Mouse (Mus musculus) ZHBTc4 (cell line): ENCODE measurements at regions not wholly inside any gene's neighbourhood (a gene's known extent, or its start where the extent isn't known, plus 50 kb on each side); places are given as distances from the start of the nearest gene placed in this dataset.
A peak's percentile ranks its signal among the peaks of the same experiment; 100 is the strongest.

Experiments
- DNase-seq: peaks from one replicate; pipeline ENCODE4 v3.0.0-alpha.2; 2011; ENCODE audit warnings: low read depth, low spot score

DNA sequence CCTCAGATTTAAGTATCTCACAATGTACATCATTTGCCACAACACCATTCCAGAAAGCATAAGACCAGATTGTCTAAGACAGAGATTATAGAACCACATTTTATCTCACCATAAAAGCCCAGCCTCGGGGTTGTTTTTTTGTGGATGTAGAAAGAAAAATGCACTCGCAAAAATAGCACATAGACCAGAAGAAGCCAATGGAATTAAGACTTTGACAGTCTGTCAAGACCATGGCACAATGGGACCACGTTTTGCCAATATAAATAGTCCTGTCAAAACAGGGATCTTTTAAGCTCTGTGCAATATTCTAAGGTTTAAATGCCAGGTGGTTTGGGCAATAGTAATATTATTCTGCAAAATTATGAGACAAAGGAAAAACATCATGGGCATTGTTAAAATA lies 547.3 kb downstream of the Adgrl2 start:
- no peak for DNase-seq

DNA sequence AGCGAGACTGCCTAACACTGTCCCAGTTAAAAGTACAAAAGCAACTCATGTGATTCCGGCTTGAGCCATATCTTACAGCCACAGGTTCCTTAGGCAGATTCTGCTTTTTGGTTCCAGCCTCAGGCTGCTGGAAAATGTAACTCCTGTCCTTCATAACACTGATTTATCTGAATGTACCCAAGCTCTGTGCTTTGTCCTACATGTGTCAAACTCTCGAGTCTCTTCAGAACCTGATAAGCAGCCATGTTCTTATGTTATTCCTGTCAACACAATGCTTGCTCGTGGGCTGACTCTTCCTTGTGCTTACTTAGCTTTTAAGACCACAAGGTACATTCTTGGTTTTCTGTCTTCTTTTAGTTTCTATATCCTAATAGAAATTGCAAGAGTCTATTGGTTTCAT lies 556.3 kb downstream of the Adgrl2 start:
- DNase-seq: no peak

- DNase-seq: no peak
Measured at GRCm38 (mm10) chr3:148429012-148429865, 561.1 kb downstream of the Adgrl2 start.

GRCm38 (mm10) chr3:148424089-148424488 lies 566.3 kb downstream of the Adgrl2 start:
- DNase-seq: no peak

DNA sequence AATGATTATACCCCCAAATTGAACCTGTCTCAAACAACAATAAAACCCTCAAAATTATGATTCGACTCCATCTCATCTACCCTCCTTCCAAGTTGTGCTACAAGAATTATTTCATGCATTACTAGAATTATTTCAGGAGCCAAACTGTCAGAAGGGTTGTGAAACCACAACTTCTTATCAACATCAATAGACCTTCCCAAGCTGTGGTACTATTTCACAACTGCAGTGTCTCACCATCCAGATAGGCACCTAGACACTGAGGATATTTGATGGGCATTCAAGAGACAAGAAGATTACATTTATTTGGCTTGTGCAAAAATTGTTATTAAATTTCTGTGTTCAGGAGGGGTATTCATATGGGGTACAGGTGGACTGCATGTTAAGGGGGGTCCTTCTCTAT lies 567.0 kb downstream of the Adgrl2 start:
- DNase-seq: no peak

GRCm38 (mm10) chr3:148422720-148423119 lies 567.6 kb downstream of the Adgrl2 start:
- DNase-seq: no peak

DNA sequence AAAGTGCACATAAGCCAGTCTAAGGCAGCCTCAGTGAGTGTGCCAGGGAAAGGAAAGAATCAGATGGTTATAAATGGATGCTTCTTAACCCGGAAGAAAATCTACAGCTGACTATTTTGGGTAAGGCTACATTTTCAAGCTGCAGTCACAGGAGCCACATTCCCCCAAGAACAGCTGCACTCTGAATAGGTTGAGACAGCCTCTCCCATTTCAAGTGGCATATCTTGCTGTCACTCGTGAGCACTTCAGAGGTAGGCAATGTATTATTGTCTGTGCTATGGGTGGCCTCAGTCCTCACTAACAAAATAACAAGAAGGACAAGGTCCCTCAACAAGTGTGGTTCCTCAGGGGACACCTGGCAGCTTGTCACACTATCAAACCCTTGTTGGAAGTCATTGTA lies 568.1 kb downstream of the Adgrl2 start:
- no peak for DNase-seq

- no peak for DNase-seq
Measured at GRCm38 (mm10) chr3:148420303-148420702, 570.1 kb downstream of the Adgrl2 start.

DNA sequence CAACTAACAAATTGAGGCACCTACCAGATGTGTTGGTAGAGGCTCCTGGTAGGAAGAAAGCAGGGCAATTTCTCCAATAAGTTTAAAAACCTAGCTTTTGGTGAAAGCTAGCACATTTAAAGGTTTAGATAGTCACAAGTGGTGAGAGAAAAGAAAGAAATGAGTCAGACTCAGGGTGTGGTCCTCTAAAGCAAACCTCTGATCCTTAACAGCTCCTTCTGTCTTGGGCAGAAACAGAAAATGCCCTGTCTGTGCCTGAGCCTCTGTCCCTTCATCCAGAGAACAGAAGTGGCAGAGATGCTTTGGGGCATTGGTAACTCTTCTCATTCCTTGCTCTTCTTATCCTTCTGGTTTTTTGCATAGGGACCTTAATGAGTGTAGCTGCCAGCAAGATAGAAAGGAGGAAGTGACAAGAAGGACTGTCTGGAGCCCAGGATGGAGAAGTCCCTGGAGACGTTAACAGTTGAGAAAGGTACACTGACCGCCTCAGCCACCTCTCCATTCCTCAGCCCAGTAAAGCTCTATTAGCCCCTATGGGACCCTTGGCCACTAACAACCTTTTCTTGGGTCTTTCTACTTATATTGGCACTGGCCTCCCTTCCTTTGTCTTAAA lies 570.8 kb downstream of the Adgrl2 start:
- no peak for DNase-seq

DNA sequence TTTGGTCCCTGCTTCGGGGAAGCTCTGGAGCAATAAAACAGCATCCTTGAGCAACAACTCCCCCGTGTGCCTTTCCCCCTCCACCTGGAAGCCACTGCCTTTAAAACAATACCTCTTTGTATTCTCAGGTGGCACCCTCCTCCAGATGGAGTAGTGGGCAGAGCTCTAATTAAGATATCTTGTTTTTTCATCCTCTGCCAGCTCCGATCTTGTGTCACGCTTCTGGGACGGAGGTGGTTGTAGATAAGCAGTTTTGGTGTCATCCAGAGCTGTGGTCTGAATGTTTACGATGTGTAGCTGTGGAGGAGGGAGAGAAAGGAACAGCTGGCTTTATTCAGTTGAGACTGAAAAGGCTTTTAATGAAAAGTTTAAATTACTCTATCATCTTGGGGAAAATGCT lies 572.3 kb downstream of the Adgrl2 start:
- DNase-seq: no peak

DNA sequence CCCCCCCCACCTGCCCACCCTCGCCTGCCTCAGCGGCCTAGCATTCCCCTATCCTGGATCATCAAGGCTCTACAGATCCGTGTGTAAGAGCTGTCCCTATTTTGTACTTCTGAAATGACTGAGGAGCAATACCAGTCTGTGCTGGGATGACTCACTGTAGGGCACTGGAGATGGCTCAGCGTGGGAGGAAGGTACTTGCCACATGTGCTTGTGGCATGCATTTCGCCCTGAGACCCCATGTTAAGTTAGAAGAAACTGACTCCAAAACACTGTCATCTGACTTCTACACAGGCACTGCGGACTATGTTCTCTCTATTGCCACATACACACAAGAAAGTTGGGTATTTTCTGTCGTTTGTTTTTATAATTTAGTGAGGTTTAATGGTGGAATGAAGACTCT lies 574.9 kb downstream of the Adgrl2 start:
- no peak for DNase-seq

DNA sequence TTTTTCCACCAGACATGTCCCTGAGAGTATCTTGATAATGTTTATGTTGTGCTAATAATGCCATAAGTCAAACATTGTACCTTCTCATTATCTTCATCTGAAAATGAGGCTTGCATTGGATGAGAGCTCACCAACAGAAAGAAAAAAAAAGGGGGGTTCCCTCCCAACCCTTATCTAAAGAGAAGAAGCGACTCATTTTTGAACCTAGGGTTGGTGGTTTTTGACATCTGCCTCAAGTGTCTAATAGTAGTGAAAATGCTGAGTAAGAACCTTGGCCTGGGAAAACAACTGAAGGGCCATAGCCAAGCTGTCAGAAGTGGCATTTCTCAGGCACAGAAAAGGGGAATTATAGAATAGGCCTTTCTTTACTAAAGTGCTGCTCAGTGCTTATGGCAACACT lies 577.3 kb downstream of the Adgrl2 start:
- no peak for DNase-seq

GRCm38 (mm10) chr3:148412191-148412590 lies 578.2 kb downstream of the Adgrl2 start:
- no peak for DNase-seq

- DNase-seq: no peak
Measured at GRCm38 (mm10) chr3:148398349-148398748, 592.0 kb downstream of the Adgrl2 start.

GRCm38 (mm10) chr3:148387550-148387949 lies 602.8 kb downstream of the Adgrl2 start:
- no peak for DNase-seq

DNA sequence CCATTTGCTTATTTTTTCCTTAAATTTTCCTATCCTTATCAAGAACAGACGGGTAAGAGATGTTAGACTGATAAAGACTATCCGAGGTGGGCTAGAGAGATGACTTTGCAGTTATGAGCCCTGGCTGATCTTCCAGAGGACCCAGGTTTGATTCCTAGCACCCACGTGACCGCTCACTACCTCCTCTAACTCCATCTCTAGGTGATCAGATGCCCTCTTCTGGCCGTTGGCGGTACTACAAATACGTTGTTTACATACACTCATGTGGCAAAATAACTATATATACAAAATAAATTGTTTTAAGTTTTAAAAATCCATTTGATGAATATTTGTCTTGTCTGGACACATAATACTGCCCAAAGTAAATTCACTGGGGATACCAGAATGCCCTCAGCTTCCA lies 604.6 kb downstream of the Adgrl2 start:
- peak; percentile 37 for DNase-seq

- no peak for DNase-seq
Measured at GRCm38 (mm10) chr3:148381057-148381456, 609.3 kb downstream of the Adgrl2 start.

GRCm38 (mm10) chr3:148363331-148363730 lies 627.0 kb downstream of the Adgrl2 start:
- no peak for DNase-seq

- no peak for DNase-seq
Measured at GRCm38 (mm10) chr3:148362453-148362864, 627.9 kb downstream of the Adgrl2 start.

GRCm38 (mm10) chr3:148343633-148344361 lies 646.6 kb downstream of the Adgrl2 start:
- DNase-seq: peak; percentile 76

DNA sequence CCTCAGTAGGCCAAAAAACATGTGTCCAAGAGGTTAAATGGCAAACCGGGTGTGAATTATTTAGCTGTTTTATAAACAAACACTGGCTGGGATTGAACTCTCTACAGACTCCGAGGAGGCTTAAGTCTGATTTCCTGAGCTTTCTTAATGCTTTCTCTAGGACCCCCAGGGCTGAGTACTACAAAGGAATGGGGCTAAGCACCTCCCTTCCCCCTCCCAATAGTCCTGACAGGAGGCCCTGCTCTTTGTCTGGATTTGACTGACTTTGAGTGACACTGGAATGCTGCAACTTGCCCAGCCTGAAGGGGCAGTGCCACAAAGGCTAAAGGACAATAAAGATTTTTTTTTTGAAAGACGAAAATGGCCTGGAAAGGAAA lies 647.1 kb downstream of the Adgrl2 start:
- DNase-seq: no peak

DNA sequence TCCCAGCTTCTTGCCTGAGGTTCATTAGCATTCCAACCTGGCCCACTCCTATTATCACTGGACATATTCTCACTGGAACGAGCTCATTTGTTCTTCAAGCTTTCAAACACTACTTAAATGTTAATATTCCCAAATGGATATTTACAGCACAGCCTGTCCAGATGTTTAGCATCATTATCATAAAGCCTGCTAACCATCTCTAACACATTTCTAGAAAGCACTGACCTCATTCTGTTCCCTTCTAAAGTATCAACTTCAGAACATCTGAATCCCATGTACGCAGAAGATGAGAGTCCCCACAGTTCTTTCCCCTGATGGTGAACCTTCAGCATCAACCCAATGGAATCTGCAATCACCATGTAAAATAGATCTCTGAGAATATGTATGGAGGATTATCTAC lies 651.1 kb downstream of the Adgrl2 start:
- no peak for DNase-seq

DNA sequence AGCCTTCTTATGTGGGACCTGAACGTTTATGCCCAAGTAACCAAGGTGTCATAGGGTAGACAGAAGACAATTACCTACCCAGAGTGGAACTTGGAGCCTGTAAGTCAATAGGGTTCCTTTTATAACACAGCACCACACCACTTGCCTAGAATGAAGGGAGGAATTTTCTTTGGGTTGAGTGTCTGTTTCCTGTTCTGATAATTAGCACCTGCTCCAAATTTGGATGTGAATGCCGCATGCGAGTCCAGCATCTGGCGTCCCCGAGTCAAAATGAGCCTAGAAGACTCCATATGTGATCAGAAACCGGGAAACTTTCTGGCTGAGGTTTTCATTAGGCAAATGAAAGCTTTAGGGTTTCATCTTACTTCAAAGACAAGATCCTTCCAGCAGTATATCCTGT lies 653.7 kb downstream of the Adgrl2 start:
- no peak for DNase-seq
